Comparison of ENCODE assay signal across 8 mouse cellular contexts in the genomic region with DNA sequence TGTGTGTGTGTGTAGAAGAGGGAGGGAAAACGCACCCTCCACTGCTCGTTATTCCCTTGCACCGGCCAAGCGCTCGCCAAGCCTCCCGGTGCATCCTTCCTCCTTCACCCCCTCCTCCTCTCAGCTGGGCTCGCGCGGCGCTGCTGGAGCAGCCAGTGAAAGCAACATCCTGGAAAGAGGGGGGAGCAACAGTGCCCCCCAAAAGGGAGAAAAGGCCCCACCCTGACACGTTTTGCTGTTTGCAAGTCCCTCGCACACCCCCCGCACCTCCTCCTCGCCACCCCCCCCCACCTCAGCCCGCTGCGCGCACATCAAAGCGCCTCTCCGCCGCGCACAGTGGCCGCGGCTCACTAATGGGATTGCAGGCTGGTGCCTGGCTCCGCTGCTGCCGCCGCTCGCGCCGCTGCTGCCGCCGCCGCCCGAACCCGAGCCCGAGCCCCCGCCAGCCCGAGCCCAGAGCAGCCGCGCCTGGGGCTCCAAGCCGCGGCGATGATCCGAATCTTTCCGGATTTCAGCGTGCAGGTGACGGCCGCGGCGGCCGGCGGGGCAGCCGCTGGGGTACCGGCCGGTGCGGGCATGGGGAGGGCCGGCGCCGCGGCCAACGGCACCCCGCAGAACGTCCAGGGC. TPM values are rescaled to one million over a fixed set of nuclear protein-coding genes. Genes with fewer than 3 reads are reported as not detected.
DNase-seq lines count a peak whose midpoint lies in the region; ATAC-seq and TF ChIP-seq lines count a peak whose summit lies in the region.

Npas3 (plus strand) TSS at position 577 of the 627 bp plus-strand sequence.

- TF ChIP-seq CTCF in lung, embryonic 14.5 days (IDR thresholded peaks at IDR 0.05; ENCODE audit: low read depth) = no peak

- DNase-seq in lung, embryonic 14.5 days = peak; percentile 58
- no peak for DNase-seq in lung, postnatal 25 days (ENCODE audit: low spot score)
- peak; percentile 62 to 71 for DNase-seq in cerebellum, postnatal 10 days
- peak; percentile 45 to 46 for DNase-seq in frontal cortex, postnatal 14 days (ENCODE audit: low spot score in 2 of 2)
- peak; percentile 18 for DNase-seq in kidney, postnatal 14 days
- peak; percentile 55 for DNase-seq in right cerebral cortex, postnatal 4 days

- no peaks in the 10 kb centered on the region for H3K36me3 ChIP-seq in lung, embryonic 14.5 days (ENCODE audit: insufficient read depth)
- no peaks in the 10 kb centered on the region for H3K36me3 ChIP-seq in liver, embryonic 15.5 days (replicated peaks)

- WGBS in lung, embryonic 14.5 days = under 1% methylated on average over 59 of the region's 62 CpGs
- under 1% methylated on average over 61 of the region's 62 CpGs for WGBS in liver, embryonic 15.5 days (ENCODE audit: insufficient replicate concordance)

- H3K9ac ChIP-seq in lung, embryonic 14.5 days = no peak within 1 kb of the TSS; the same call in 1 of the 2 replicates
- no peak within 1 kb of the TSS for H3K9ac ChIP-seq in liver, embryonic 15.5 days

- ATAC-seq in lung, embryonic 14.5 days (ENCODE audit: insufficient read depth) = no peak
- ATAC-seq in liver, embryonic 15.5 days (ENCODE audit: insufficient read depth) = no peak
- no peak for ATAC-seq in inflammation-experienced regulatory T-cells, adult 6 months

- peaks cover 72% of the 10 kb centered on the region for H3K27me3 ChIP-seq in lung, embryonic 14.5 days (ENCODE audit: insufficient read depth, low read length)
- H3K27me3 ChIP-seq in liver, embryonic 15.5 days = peaks cover 86% of the 10 kb centered on the region

- 0 out of 2 replicates have a peak, but pooled peaks cover 2% of the 10 kb centered on the region for H3K4me1 ChIP-seq in lung, embryonic 14.5 days (ENCODE audit: insufficient read depth)
- no peaks in the 10 kb centered on the region for H3K4me1 ChIP-seq in liver, embryonic 15.5 days (replicated peaks)

- peak within 1 kb of the TSS; percentile 46 for H3K4me3 ChIP-seq in lung, embryonic 14.5 days (ENCODE audit: low read depth, low read length)
- peak within 1 kb of the TSS; percentile 27 for H3K4me3 ChIP-seq in liver, embryonic 15.5 days (replicated peaks)

- H3K4me2 ChIP-seq in lung, embryonic 14.5 days = peak within 1 kb of the TSS; percentile 89
- H3K4me2 ChIP-seq in liver, embryonic 15.5 days = peak within 1 kb of the TSS; percentile 44

- H3K27ac ChIP-seq in lung, embryonic 14.5 days (ENCODE audit: low read depth) = no peak within 1 kb of the TSS
- no peak within 1 kb of the TSS for H3K27ac ChIP-seq in liver, embryonic 15.5 days (replicated peaks)

- no peaks in the 10 kb centered on the region for H3K9me3 ChIP-seq in lung, embryonic 14.5 days (ENCODE audit: low read depth, low read length)
- no peaks in the 10 kb centered on the region for H3K9me3 ChIP-seq in liver, embryonic 15.5 days (replicated peaks)

RNA-seq across cellular contexts. Expression of gene Npas3, which starts in this region (rescaled TPM):
- 0.62 and 0.66 TPM in 2 replicates for polyA plus RNA-seq in lung, embryonic 14.5 days (2014; fragmentation: Nextera tagmentation; extraction: Ambion mirVana)
- 0.10 and 0.33 TPM in 2 replicates for polyA plus RNA-seq in liver, embryonic 15.5 days (2015; fragmentation: Nextera tagmentation; extraction: Ambion mirVana)
- polyA plus RNA-seq in inflammation-experienced regulatory T-cells, adult 6 months (2017; shearing (Covaris generic)) = under 1 TPM in 1 of 3 experiments, not detected in 2; 0.09 TPM

Comparison
In these comparisons a context has a peak if more than half of its experiments do, and no peak if none do; other contexts are left out.
1. Peak in DNase-seq, H3K4me3 ChIP-seq and H3K4me2 ChIP-seq in lung, embryonic 14.5 days; RNA of the gene not detected or under 1 TPM.